Mouse (Mus musculus): Measurements from ENCODE around the gene Dmgdh.

GRCm38 (mm10) chr13:93786051-93786450 is 111.8 kb downstream of the Dmgdh start:
- TF ChIP-seq CTCF (IDR thresholded peaks at IDR 0.05; ENCODE audit: extremely low read depth, insufficient read length, insufficient replicate concordance, low read depth, low read length) (no peak), POLR2A (IDR thresholded peaks at IDR 0.05; ENCODE audit: low read depth, low read length) (no peak)

Data from small intestine, adult 2 months (tissue).